Mouse (Mus musculus) neural tube, embryonic 10.5 days (tissue): ENCODE results near the gene Espn.

Experiments used
- DNase-seq: peaks from one replicate; pipeline ENCODE4 v3.0.0-alpha.2; 2017; ENCODE audit warnings: low spot score; ENCODE audit errors: extremely low spot score

Gene Espn

GRCm38 (mm10) chr4:152151966-152152544 is at the start of gene Espn:
Gene Espn (minus strand): TSS chr4:152152371.
- DNase-seq = peak; percentile 69

GRCm38 (mm10) chr4:152201492-152201891 is 49.3 kb upstream of the Espn start:
- no peak for DNase-seq

- no peak for DNase-seq
Measured at GRCm38 (mm10) chr4:152199617-152200016, 47.4 kb upstream of the Espn start.

GRCm38 (mm10) chr4:152197545-152197944 is 45.4 kb upstream of the Espn start:
- no peak for DNase-seq

GRCm38 (mm10) chr4:152196276-152196675 is 44.1 kb upstream of the Espn start:
- DNase-seq = no peak

GRCm38 (mm10) chr4:152194476-152195175 is 42.5 kb upstream of the Espn start:
- no peak for DNase-seq

DNA sequence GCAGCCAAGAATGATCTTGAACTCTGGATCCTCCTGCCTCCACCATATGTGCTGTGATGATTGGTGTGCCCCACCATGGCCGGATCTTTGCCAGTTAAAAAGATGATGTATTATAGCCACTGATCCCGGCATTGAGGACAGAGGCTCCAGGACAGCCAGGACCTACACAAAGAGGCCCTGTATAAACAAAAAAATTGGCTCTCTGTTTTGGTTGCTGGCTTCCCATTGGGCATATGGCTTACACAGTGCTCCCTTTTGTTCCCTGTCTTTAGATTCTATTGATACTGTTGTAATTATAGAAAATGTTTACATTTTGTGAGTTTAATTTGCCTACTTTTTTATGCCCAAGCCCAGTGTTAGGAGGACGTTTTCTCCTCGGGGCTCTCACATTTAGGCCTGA is 40.4 kb upstream of the Espn start:
- no peak for DNase-seq

- no peak for DNase-seq
Measured at GRCm38 (mm10) chr4:152190701-152191100, 38.5 kb upstream of the Espn start.

DNA sequence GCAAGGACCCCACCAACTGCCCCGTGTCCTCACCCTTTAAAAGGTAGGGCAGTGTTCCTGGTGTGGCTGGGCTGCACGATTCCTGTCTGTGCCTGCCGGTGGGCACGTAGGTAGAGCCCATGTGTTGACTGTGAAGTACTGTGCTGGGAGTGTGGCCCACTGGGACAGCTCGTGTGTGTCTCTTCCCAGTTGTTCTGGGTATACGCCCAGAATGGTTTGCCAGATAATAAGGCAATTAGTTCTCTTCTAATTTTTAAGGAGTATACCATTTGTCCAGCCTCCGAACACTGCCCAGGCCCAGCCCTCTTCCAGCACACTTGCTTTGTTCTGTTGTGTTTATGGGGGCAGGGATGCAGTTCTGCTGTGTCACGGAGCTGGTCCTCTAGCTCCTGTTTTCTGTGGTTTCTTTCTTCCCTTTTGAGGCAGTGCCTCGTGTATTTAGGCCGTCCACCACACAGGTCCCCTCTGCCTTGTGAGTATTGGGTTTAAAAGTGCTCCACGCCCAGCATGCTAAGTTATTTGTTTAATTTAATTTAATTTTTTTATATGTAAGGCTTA is 38.0 kb upstream of the Espn start:
- no peak for DNase-seq

DNA sequence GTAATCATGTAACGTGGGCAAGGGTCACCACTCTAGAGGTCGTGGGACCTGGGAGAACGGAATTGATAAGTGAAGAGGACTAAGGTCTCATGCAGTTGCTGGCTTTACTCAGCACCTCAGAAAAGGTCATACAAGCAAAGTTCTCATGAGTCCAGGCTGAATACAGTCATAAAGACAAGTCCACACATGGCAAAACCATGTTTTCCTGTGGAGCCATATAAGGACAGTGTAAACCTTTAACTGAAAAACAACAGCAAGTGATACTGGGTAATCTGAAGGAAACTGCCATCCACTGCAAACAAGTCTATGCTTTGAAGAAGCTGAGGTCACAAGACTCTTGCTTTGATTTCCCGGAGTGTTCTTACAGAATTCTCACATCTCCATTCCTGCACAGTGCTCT is 37.5 kb upstream of the Espn start:
- no peak for DNase-seq

GRCm38 (mm10) chr4:152189071-152189470 is 36.9 kb upstream of the Espn start:
- no peak for DNase-seq

DNA sequence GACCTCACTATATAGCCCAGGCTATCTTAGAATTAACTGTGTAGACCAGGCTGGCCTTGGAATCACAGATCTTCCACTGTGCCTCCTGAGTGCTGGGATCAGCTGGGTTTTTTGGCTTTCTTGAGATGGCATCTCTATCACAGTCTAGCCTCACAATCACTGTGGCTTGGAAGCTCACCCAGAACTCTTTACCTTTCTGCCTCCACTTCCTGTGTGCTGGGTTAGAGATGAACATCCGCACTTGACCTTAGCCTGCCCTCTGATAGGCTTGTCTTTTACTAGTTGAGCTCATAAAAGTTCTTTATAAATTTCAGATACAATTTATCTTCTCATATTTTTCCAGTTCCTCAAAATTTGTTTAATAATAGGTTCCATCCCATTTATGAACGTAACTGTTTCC is 36.5 kb upstream of the Espn start:
- no peak for DNase-seq

GRCm38 (mm10) chr4:152187142-152187541 is 35.0 kb upstream of the Espn start:
- no peak for DNase-seq

GRCm38 (mm10) chr4:152186205-152187082 is 34.3 kb upstream of the Espn start:
- peak; percentile 30 for DNase-seq

DNA sequence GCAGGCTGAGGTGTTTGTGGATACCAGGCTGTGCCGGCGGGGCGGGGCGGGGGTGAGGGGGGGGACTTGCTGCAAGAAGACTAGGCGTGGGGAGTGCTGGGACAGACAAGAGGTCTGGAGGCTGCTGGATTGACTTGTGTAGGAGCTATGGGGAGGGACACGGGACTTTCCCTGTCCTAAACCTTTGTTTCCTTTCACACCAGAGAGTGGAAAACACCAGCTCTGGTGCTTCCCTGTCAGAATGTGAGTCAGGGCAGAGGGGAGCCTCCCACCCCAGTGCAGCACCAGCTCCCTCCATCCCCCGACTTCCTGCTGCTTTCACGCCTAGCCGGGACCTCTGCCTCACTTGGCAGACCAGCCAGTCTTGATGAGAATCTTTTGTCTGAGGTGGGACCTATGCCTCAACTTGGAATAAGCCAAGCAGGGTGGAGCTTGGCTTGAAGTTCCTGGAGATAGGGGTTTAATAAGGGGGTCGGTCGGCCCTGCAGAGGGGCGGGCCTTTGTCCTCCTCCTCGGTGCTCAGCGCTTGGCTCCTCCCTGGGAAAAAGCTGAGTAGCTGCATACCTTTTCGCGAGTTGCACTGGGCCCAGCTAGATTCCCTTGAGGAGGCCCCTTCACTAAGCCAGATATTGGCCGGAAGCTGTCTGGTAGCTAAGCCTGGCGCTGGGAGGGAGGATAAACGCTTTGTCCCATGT is 33.5 kb upstream of the Espn start:
- DNase-seq = peak; percentile 50

- DNase-seq = no peak
Measured at GRCm38 (mm10) chr4:152185137-152185509, 33.0 kb upstream of the Espn start.

GRCm38 (mm10) chr4:152184353-152185035 is 32.3 kb upstream of the Espn start:
- DNase-seq = no peak

DNA sequence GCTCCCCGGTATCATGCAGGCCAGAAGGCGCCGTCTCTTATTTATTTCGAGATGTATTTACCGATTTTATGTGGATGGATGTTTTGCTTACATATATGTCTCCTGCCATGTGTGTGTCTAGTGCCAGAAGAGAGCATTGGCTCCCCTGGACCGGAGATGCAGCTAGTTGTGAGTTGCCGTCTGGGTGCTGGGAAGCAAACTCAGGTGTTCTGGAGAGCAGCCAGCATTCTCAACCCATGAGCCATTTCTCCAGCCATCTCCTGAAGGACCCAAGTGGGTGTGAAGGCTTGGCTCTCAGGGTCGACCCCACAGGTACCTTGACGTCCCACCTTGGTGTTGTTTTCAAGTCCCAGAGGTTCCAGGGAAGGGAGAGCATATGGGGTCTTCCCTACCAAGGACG is 30.0 kb upstream of the Espn start:
- DNase-seq = no peak

GRCm38 (mm10) chr4:152179946-152180660 is 27.9 kb upstream of the Espn start:
- no peak for DNase-seq
